Comparison of ENCODE assay signal across 15 mouse cellular contexts in the genomic region with DNA sequence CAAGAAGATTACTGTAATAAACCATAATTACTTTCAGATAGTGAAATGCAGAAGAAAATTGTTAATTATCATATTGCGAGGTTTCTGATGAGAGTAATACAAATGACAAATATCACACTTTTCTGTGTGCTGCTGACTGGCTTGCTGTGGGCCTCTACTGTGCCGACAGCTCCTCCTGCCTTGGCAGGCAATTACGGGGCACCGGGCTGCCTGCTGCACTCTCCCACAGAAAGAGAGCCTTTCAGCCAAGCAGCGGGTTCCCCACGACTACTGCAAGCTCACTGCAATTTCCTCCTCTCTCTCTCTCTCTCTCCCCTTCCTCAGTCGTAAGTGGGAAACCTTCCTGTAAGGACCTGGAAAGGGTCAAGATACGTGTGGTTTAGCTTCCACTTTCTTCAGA.
DNase-seq lines count a peak whose midpoint lies in the region; ATAC-seq and TF ChIP-seq lines count a peak whose summit lies in the region.
"Had no signal": no experiment of that assay in that cellular context is flagged by ENCODE, and none has a peak within 500 bp of the region (broad histone marks: within the 10 kb centered on the region; RNA-seq: fewer than 3 reads in every experiment).

No protein-coding gene starts in this region.

- WGBS in limb, embryonic 12.5 days, result 26% methylated on average over 8 of the region's 8 CpGs
- WGBS in limb, embryonic 10.5 days, result 24% methylated on average over 8 of the region's 8 CpGs
- WGBS in forebrain, embryonic 15.5 days, result 16% methylated on average over 8 of the region's 8 CpGs

- no peaks in the 10 kb centered on the region for H3K9me3 ChIP-seq in limb, embryonic 12.5 days
- no peaks in the 10 kb centered on the region for H3K9me3 ChIP-seq in limb, embryonic 10.5 days (replicated peaks)
- no peaks in the 10 kb centered on the region for H3K9me3 ChIP-seq in forebrain, embryonic 15.5 days
- H3K9me3 ChIP-seq: kidney, embryonic 15.5 days; liver, embryonic 12.5 days; lung, embryonic 15.5 days had no signal

- no peak overlapping the region for H3K4me2 ChIP-seq in limb, embryonic 12.5 days
- H3K4me2 ChIP-seq in forebrain, embryonic 15.5 days (replicated peaks), result no peak overlapping the region
- H3K4me2 ChIP-seq: kidney, embryonic 15.5 days; liver, embryonic 12.5 days; lung, embryonic 15.5 days had no signal

- H3K27ac ChIP-seq in limb, embryonic 12.5 days, result peak overlapping the region; percentile 67; the same call in 1 of the 2 replicates
- no peak overlapping the region for H3K27ac ChIP-seq in limb, embryonic 10.5 days
- H3K27ac ChIP-seq in forebrain, embryonic 15.5 days (replicated peaks), result peak overlapping the region; percentile 54
- H3K27ac ChIP-seq in gastrocnemius, adult 2 months, result no peak overlapping the region
- H3K27ac ChIP-seq: kidney, embryonic 15.5 days; liver, embryonic 12.5 days; lung, embryonic 15.5 days had no signal

- peaks cover 12% of the 10 kb centered on the region for H3K4me1 ChIP-seq in limb, embryonic 12.5 days (replicated peaks)
- peaks cover 7% of the 10 kb centered on the region for H3K4me1 ChIP-seq in limb, embryonic 10.5 days
- peaks cover 21% of the 10 kb centered on the region for H3K4me1 ChIP-seq in forebrain, embryonic 15.5 days
- H3K4me1 ChIP-seq: kidney, embryonic 15.5 days; liver, embryonic 12.5 days; lung, embryonic 15.5 days had no signal

- H3K9ac ChIP-seq in limb, embryonic 12.5 days (replicated peaks), result no peak overlapping the region
- H3K9ac ChIP-seq in forebrain, embryonic 15.5 days (replicated peaks), result no peak overlapping the region
- H3K9ac ChIP-seq: kidney, embryonic 15.5 days; liver, embryonic 12.5 days; lung, embryonic 15.5 days had no signal

- H3K4me3 ChIP-seq in limb, embryonic 12.5 days (replicated peaks), result no peak overlapping the region
- no peak overlapping the region for H3K4me3 ChIP-seq in limb, embryonic 10.5 days
- H3K4me3 ChIP-seq in forebrain, embryonic 15.5 days, result no peak overlapping the region
- H3K4me3 ChIP-seq in gastrocnemius, adult 2 months, result no peak overlapping the region
- H3K4me3 ChIP-seq: kidney, embryonic 15.5 days; liver, embryonic 12.5 days; lung, embryonic 15.5 days had no signal

- H3K36me3 ChIP-seq in limb, embryonic 12.5 days, result peaks cover 52% of the 10 kb centered on the region
- H3K36me3 ChIP-seq in limb, embryonic 10.5 days, result peaks cover 5% of the 10 kb centered on the region; the same call in 1 of the 2 replicates
- peaks cover 16% of the 10 kb centered on the region for H3K36me3 ChIP-seq in forebrain, embryonic 15.5 days
- H3K36me3 ChIP-seq: liver, embryonic 12.5 days had no signal

- no peak for TF ChIP-seq CTCF in gastrocnemius, adult 2 months (IDR thresholded peaks at IDR 0.05)

- peak; percentile 64 for ATAC-seq in frontal cortex, adult (ENCODE audit: low TSS enrichment)
- ATAC-seq in limb, embryonic 12.5 days (ENCODE audit: insufficient number of reproducible peaks, insufficient read depth, low FRiP score, low TSS enrichment, low read depth), result no peak
- peak; percentile 81 for ATAC-seq in forebrain, embryonic 15.5 days (replicated peaks)
- ATAC-seq: CD4-positive, CD25-positive, alpha-beta regulatory T cell, adult 4 months; inflammation-experienced regulatory T-cells, adult 6 months; liver, embryonic 12.5 days had no signal

- no peaks in the 10 kb centered on the region for H3K27me3 ChIP-seq in limb, embryonic 12.5 days
- H3K27me3 ChIP-seq in limb, embryonic 10.5 days (ENCODE audit: low read depth, poor library complexity, severe bottlenecking), result no peaks in the 10 kb centered on the region
- H3K27me3 ChIP-seq in forebrain, embryonic 15.5 days, result no peaks in the 10 kb centered on the region
- H3K27me3 ChIP-seq: kidney, embryonic 15.5 days; liver, embryonic 12.5 days; lung, embryonic 15.5 days had no signal

- DNase-seq in frontal cortex, adult 2 months (ENCODE audit: extremely low spot score in 1 of 2, low spot score in 1 of 2), result no peak
- DNase-seq in limb, embryonic 10.5 days (ENCODE audit: low spot score), result no peak
- peak; percentile 65 to 67 for DNase-seq in cerebellum, postnatal 25 days
- no peak for DNase-seq in gastrocnemius, adult 2 months
- DNase-seq: adrenal gland, adult 2 months; embryo, embryonic 11 days; thymus, postnatal 36 days had no signal

- intact Hi-C loops in gastrocnemius, adult 2 months (cut with DNase I), result no loop called here

Comparison
In these comparisons a context has a peak if more than half of its experiments do, and no peak if none do; other contexts are left out.
1. H3K27ac ChIP-seq: peak in limb, embryonic 12.5 days (single experiment) and forebrain, embryonic 15.5 days (single experiment); none in limb, embryonic 10.5 days (single experiment) and gastrocnemius, adult 2 months (single experiment).
2. DNase-seq: peak in cerebellum, postnatal 25 days (2 of 2); none in frontal cortex, adult 2 months (0 of 2), limb, embryonic 10.5 days (single experiment) and gastrocnemius, adult 2 months (single experiment).